Mouse (Mus musculus) forebrain, embryonic 13.5 days (tissue): ENCODE data around the gene Gas1. TPM values are rescaled to one million over a fixed set of nuclear protein-coding genes. Genes with fewer than 3 reads are reported as not detected.

Experiments used
- ATAC-seq: fragments of 200-750 bp; cut with Nextera tagmentation; 2 replicates; pipeline ENCODE4 v1.8.0; 2017
- H3K27ac ChIP-seq: fragments of 300-500 bp; sonication (generic); 2 replicates; pipeline ENCODE4 v1.5.1; 2015; ENCODE audit warnings: inconsistent platforms, mild to moderate bottlenecking, moderate library complexity
- H3K27me3 ChIP-seq: fragments of 300-500 bp; sonication (generic); 2 replicates; pipeline ENCODE4 v1.6.1; 2015; ENCODE audit warnings: mild to moderate bottlenecking, inconsistent platforms
- H3K36me3 ChIP-seq: fragments of 300-500 bp; sonication (generic); 2 replicates; pipeline ENCODE4 v1.6.1; 2015; ENCODE audit warnings: mild to moderate bottlenecking, inconsistent platforms; ENCODE audit not compliant: poor library complexity, severe bottlenecking
- H3K4me1 ChIP-seq: fragments of 300-500 bp; sonication (generic); 2 replicates; pipeline ENCODE4 v1.6.1; 2015; ENCODE audit warnings: inconsistent platforms
- H3K4me2 ChIP-seq: fragments of 300-500 bp; sonication (generic); 2 replicates; pipeline ENCODE4 v1.6.1; 2015; ENCODE audit warnings: inconsistent platforms, mild to moderate bottlenecking, moderate library complexity
- H3K4me3 ChIP-seq: fragments of 300-500 bp; sonication (generic); 2 replicates; pipeline ENCODE4 v1.5.1; 2015; ENCODE audit warnings: mild to moderate bottlenecking, inconsistent platforms
- H3K9ac ChIP-seq: fragments of 300-500 bp; sonication (generic); 2 replicates; pipeline ENCODE4 v1.6.1; 2015; ENCODE audit warnings: mild to moderate bottlenecking, inconsistent platforms
- H3K9me3 ChIP-seq: fragments of 300-500 bp; sonication (generic); replicated peaks from 2 replicates; pipeline ENCODE4 v1.6.1; 2016; ENCODE audit warnings: inconsistent platforms
- WGBS: fragments of 180-500 bp; shearing (Covaris S2); methylation state at CpG from one replicate; pipeline ENCODE4 v1.1.7; 2015; 5-methylcytosine and 5-hydroxymethylcytosine counted together
- polyA plus RNA-seq: library from polyadenylated mRNA; unstranded; fragments of >200 nt; fragmentation: Nextera tagmentation; extraction: Ambion mirVana; gene quantifications from 2 replicates; pipeline ENCODE4 v1.2.1, GENCODE M21; 2015

Gas1 gene
- 47.8 and 51.6 TPM in 2 replicates for polyA plus RNA-seq

DNA sequence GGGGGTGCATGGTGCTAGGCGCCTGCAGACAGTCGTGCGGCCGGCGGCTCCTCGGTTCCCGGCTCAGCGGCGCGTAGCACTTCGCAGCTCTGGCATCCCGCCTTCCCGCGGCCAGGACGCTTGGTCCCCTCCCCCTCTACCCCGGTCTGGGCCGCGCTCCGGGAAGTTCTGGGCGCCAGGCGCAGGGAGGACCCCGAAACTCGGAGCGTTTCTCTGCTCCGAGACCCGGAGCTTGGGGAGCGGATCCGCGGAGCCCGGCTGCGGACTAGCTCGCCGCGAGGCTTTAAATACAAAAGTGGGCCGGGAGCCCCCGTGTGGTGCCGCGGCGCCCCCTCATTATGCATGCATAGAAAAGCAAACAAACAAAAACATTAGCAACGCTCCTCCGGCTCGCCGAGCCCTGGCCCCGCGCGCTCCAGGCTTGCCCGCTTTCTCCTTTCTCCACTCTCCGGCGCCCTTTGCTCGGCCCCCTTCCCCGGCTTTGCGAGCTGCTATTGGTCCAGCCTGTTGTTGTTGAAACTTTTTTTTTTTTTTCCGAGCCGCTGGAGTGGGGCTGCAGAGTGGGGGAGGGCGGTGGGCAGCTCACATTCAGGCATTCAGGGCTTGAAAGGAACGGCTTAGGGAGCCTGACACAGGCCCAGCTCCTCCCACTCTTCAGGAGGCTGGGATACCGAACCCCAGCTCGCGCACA is at the start of gene Gas1:
Gas1 (minus strand) TSS at position 260 of the 691 bp plus-strand sequence.
- peak within 1 kb of the TSS; percentile 99 for H3K27ac ChIP-seq
- WGBS, result 1% methylated on average over 58 of the region's 59 CpGs
- H3K9me3 ChIP-seq, result no peaks in the 10 kb centered on the region
- peak; percentile 89 for ATAC-seq
- H3K4me2 ChIP-seq, result peak within 1 kb of the TSS; percentile 89
- H3K4me3 ChIP-seq, result peak within 1 kb of the TSS; percentile 87
- H3K9ac ChIP-seq, result peak within 1 kb of the TSS; percentile 97
- H3K27me3 ChIP-seq, result peaks cover 5% of the 10 kb centered on the region; the same call in 1 of the 2 replicates
- H3K4me1 ChIP-seq, result peaks cover 44% of the 10 kb centered on the region
- H3K36me3 ChIP-seq, result 0 out of 2 replicates have a peak, but pooled peaks cover 8% of the 10 kb centered on the region

DNA sequence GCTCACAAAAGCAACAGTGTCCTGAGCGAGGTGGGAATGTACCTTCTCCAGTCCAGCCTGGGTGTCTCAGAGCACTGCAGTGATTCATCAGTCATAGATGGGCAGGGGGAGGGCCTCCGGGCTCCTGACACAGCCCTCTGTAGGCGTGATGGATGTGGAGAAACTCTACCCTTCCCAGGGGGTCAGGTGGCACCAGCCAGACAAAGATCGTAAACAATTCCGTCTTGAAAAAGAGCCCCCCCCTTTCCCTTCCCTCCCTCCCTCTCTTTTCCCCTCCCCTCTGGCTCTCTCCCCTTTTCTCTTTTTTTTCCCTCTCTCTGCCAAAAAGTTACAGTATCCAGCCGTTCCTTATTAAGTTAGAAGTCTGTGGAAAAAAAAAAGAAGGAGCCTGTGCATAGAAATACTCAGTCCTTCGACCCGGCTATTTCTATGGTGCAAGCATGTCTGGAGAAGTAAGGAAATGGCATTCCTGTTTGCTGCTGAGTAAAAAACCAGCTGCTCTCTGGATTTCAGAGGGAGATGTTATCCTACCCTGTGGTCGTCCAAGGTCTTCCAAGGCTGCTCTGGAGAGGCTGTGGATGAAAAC is 49.2 kb upstream of the Gas1 start:
- Histone ChIP-seq H3K9me3 (0 out of 2 replicates have a peak, but pooled peaks cover 4% of the 10 kb centered on the region), H3K4me1 (0 out of 2 replicates have a peak, but pooled peaks cover 6% of the 10 kb centered on the region), H3K36me3 (no peaks in the 10 kb centered on the region), H3K4me2 (no peak overlapping the region), H3K4me3 (no peak overlapping the region), H3K27me3 (no peaks in the 10 kb centered on the region), H3K9ac (no peak overlapping the region), H3K27ac (no peak overlapping the region)
- ATAC-seq, result no peak
- WGBS, result 37% methylated on average over 9 of the region's 9 CpGs

DNA sequence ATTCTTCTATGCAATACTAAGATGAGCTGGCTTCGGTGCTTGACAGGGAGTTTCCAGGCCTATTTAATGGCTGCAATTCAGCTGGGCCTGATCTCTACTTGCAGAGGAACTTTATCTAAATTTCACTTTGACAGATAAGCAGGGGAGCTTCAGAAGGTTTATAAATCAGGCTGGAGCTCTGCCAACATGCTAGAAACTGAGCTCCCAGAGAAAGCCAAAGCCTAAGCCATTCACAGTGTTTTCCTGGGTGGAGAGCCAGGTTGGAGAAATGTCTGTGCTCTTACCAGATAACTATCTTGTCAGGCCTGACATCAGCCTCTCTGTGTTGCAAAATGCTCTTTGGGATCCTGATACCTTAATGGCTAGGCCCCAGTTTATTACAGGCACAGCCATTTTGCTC is 48.6 kb upstream of the Gas1 start:
- Histone ChIP-seq H3K9me3 (0 out of 2 replicates have a peak, but pooled peaks cover 4% of the 10 kb centered on the region), H3K36me3 (no peaks in the 10 kb centered on the region), H3K4me2 (no peak overlapping the region), H3K27ac (no peak overlapping the region), H3K9ac (no peak overlapping the region), H3K27me3 (no peaks in the 10 kb centered on the region), H3K4me1 (0 out of 2 replicates have a peak, but pooled peaks cover 6% of the 10 kb centered on the region), H3K4me3 (no peak overlapping the region)
- ATAC-seq, result no peak
- WGBS, result 92% methylated on average over 1 of the region's 1 CpGs

DNA sequence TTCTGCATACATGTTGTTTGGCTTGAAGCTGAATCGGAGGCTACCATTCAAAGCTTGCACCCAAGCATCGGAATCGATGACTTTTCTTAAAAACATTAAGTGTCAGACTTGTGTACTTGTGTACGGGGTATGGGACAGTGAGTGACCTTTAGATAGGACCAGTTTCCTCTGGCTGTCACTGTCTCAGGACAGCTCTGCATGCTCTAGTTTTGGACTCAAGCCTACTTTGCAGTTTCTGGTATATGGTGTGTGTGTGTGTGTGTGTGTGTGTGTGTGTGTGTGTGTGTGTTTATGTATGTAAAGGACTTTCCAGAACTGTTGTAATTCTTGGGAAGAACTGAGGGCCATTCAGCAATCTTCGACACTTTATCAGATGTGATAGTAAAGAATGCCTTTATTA is 48.1 kb upstream of the Gas1 start:
- Histone ChIP-seq H3K9me3 (0 out of 2 replicates have a peak, but pooled peaks cover 4% of the 10 kb centered on the region), H3K4me2 (no peak overlapping the region), H3K4me1 (0 out of 2 replicates have a peak, but pooled peaks cover 6% of the 10 kb centered on the region), H3K27ac (no peak overlapping the region), H3K27me3 (no peaks in the 10 kb centered on the region), H3K4me3 (no peak overlapping the region), H3K36me3 (no peaks in the 10 kb centered on the region), H3K9ac (no peak overlapping the region)
- 89% methylated on average over 5 of the region's 5 CpGs for WGBS
- ATAC-seq, result no peak

DNA sequence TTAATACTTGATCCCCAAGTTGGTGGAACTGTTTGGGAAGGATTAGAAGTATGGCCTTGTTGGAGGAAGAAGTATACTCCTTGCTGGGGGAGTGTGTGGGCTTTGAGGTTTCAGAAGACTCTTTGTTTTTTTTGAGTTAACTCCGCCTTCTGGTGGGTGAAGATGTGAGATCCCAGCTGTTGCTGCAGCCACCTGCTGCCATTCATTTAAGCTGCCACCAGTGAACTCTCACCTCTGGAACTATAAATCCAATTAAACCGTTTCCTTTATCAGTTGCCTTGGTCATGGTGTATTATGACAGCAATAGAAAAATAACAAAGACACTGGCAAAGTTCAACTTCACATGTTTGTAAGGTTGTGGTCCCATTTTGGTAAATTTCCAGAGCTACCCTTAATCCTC is 46.6 kb upstream of the Gas1 start:
- H3K27me3 ChIP-seq, result no peaks in the 10 kb centered on the region
- no peak for ATAC-seq

DNA sequence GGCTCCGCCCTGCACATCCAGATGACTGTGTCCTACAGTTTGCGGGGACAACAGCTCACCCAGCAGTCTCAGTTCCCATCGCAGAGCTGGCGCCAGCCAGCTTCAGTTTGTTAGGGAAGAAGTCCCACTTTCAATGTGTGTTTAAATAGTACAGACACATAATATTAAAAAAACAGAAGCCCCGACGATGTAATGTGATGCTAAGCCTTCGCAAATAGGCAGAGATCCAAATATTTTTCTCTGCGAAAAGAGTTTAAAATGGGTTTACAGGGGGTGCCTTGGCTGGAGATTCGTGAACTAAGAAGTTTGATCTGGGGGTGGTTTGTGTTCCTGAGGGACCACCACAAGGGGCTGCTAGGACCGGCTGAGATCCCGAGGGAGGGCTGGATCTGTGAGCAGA is 45.2 kb upstream of the Gas1 start:
- Histone ChIP-seq H3K27ac (no peak overlapping the region), H3K27me3 (no peaks in the 10 kb centered on the region), H3K4me3 (no peak overlapping the region), H3K9me3 (0 out of 2 replicates have a peak, but pooled peaks cover 4% of the 10 kb centered on the region), H3K9ac (no peak overlapping the region), H3K36me3 (no peaks in the 10 kb centered on the region), H3K4me1 (0 out of 2 replicates have a peak, but pooled peaks cover 6% of the 10 kb centered on the region), H3K4me2 (no peak overlapping the region)
- ATAC-seq, result no peak
- 91% methylated on average over 11 of the region's 11 CpGs for WGBS

More for the DNA sequence above, 46.6 kb upstream of the Gas1 start:
- 0 out of 2 replicates have a peak, but pooled peaks cover 4% of the 10 kb centered on the region for H3K9me3 ChIP-seq
- no peak overlapping the region for H3K27ac ChIP-seq
- no peaks in the 10 kb centered on the region for H3K36me3 ChIP-seq
- H3K4me1 ChIP-seq, result 0 out of 2 replicates have a peak, but pooled peaks cover 6% of the 10 kb centered on the region
- no peak overlapping the region for H3K9ac ChIP-seq
- WGBS, result 86% methylated on average over 2 of the region's 2 CpGs
- no peak overlapping the region for H3K4me3 ChIP-seq
- no peak overlapping the region for H3K4me2 ChIP-seq

DNA sequence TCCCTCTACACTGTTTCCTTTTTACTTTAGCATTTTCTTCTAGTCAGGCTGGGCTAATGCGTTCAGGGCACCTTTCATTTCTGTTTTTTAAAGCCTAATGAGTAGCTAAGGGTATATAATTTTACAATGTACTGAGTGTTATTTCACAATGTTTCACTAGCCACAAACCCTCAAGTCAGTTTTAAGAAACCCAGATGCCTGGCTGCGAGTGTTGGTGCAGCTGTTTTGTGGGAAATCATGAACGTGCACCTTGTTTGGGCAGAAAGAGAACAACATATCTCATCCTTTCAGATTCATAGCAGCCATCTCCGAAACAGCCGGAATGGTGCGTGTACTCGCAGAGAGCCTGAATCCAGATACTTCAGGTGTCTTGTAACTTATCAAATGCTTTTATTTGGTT is 36.7 kb upstream of the Gas1 start:
- no peak overlapping the region for H3K4me2 ChIP-seq
- no peaks in the 10 kb centered on the region for H3K4me1 ChIP-seq
- no peaks in the 10 kb centered on the region for H3K9me3 ChIP-seq
- no peak overlapping the region for H3K9ac ChIP-seq
- no peak overlapping the region for H3K27ac ChIP-seq
- no peaks in the 10 kb centered on the region for H3K27me3 ChIP-seq
- 92% methylated on average over 7 of the region's 7 CpGs for WGBS
- ATAC-seq, result no peak
- H3K4me3 ChIP-seq, result no peak overlapping the region
- H3K36me3 ChIP-seq, result no peaks in the 10 kb centered on the region

DNA sequence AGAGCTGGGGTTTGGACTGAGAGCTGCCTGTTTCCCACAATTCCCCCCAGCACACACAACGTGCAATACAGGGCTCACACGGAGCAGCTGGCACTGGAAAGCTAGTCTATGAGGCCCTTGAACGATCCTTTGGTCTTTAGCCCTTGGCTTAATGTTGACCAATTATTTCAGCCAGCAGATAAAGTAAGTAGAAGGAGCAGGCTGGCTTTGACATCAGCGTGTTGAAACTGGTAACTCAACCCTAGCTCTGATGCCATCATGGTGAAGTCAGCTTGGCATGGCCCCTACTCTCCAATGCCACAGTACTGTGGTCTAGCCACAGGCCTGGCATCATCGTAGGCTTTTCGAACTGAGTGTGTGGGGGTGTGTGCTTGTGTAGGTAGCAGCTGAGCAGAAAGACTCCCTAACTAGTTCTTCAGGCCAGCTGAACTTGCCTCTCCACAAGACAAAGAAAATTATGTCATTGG is 30.0 kb upstream of the Gas1 start:
- H3K9ac ChIP-seq, result no peak overlapping the region
- H3K36me3 ChIP-seq, result no peaks in the 10 kb centered on the region
- no peak overlapping the region for H3K4me3 ChIP-seq
- H3K4me2 ChIP-seq, result no peak overlapping the region
- no peaks in the 10 kb centered on the region for H3K9me3 ChIP-seq
- no peak for ATAC-seq
- WGBS, result 88% methylated on average over 6 of the region's 6 CpGs
- no peaks in the 10 kb centered on the region for H3K4me1 ChIP-seq
- H3K27me3 ChIP-seq, result no peaks in the 10 kb centered on the region
- H3K27ac ChIP-seq, result no peak overlapping the region

DNA sequence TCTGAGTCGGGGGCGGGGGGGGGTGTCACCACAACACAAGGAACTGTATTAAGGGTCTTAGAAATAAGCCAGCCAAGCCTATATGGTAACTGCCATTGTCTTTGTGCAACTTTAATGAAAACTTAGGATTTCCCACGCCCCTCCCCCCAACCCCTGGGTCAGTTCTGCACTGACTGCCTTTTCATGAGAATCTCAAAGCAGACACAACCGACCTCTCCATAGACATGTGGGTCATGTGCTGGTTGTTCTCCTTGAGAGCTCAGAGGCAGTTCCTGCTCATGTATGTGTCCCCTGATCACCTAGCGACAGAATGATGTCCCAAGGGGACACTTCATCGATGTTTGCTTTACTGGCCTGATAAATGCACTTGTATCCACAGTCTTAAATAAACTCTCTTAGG is 27.6 kb upstream of the Gas1 start:
- WGBS, result 87% methylated on average over 6 of the region's 6 CpGs
- no peak overlapping the region for H3K9ac ChIP-seq
- H3K9me3 ChIP-seq, result no peaks in the 10 kb centered on the region
- no peak overlapping the region for H3K4me3 ChIP-seq
- H3K27me3 ChIP-seq, result no peaks in the 10 kb centered on the region
- H3K27ac ChIP-seq, result no peak overlapping the region
- no peaks in the 10 kb centered on the region for H3K4me1 ChIP-seq
- no peak overlapping the region for H3K4me2 ChIP-seq
- no peak for ATAC-seq
- H3K36me3 ChIP-seq, result no peaks in the 10 kb centered on the region

DNA sequence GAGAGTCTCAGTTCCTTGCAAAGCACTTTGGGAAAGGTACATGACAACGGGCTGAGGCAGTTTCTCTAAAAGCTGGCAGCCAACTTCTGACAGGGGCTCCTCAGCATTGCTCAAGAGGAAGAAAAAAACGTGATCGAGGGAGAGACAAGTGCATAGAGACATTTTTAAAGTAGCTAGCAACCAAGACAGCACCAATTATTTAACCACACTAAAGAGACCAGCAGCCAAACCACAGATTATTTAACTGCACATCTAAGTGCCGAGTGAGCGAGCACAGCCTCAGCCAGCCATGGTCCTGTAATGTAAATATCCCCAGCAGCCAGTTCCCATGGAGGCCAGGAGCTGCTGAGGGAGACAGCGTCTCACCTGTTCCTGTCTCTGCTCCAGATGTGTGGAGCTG is 16.1 kb upstream of the Gas1 start:
- H3K27ac ChIP-seq, result no peak overlapping the region
- H3K9me3 ChIP-seq, result no peaks in the 10 kb centered on the region
- H3K4me3 ChIP-seq, result no peak overlapping the region
- WGBS, result 75% methylated on average over 6 of the region's 6 CpGs
- no peaks in the 10 kb centered on the region for H3K4me1 ChIP-seq
- ATAC-seq, result no peak
- no peak overlapping the region for H3K4me2 ChIP-seq
- no peaks in the 10 kb centered on the region for H3K36me3 ChIP-seq
- H3K27me3 ChIP-seq, result no peaks in the 10 kb centered on the region
- no peak overlapping the region for H3K9ac ChIP-seq

DNA sequence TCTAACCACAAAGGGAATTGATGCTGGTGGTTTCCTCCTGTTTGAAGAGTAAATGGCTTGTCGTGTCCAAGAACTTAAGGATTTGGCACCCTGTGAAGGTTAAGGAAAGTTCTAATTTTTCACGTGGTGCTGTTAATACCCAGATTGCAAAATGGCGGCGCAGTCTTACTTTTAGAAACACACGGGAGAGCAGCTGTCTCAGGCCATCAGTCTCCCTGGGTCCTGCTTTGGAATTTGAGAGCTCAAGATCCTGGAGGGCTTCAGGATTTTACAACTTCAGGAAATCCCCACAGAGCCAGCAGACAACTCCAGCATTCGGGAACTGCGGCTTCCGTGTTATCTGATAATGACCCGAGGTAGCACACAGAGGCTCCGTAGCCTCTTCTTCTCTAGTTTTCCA is 12.8 kb upstream of the Gas1 start:
- Histone ChIP-seq H3K4me3 (no peak overlapping the region), H3K27me3 (no peaks in the 10 kb centered on the region), H3K9me3 (no peaks in the 10 kb centered on the region), H3K4me1 (no peaks in the 10 kb centered on the region), H3K9ac (no peak overlapping the region), H3K4me2 (no peak overlapping the region), H3K36me3 (no peaks in the 10 kb centered on the region), H3K27ac (no peak overlapping the region)
- no peak for ATAC-seq
- 87% methylated on average over 10 of the region's 10 CpGs for WGBS

DNA sequence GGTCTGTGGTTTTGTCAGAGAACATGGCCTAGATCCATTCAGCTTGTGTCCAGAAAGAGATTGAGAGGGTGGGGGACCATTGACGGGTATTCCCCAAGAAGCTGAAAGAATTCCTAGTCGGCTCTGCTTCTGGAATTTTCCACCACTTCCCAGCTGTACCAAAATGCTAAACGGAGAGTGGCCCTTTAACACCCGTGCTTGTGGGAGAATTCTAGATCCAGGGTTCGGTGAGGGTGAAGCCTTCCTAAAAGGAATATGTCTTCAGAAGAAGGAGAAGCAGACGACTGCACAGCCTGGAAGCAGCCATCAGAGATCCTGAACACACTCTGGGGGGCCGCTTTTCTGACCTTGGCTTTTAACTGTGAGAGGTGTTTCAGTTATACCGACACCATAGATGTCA is 11.8 kb upstream of the Gas1 start:
- no peak overlapping the region for H3K4me2 ChIP-seq
- H3K36me3 ChIP-seq, result no peaks in the 10 kb centered on the region
- 83% methylated on average over 8 of the region's 8 CpGs for WGBS
- ATAC-seq, result no peak
- no peak overlapping the region for H3K9ac ChIP-seq
- H3K4me3 ChIP-seq, result no peak overlapping the region
- no peak overlapping the region for H3K27ac ChIP-seq
- H3K27me3 ChIP-seq, result no peaks in the 10 kb centered on the region
- no peaks in the 10 kb centered on the region for H3K4me1 ChIP-seq
- H3K9me3 ChIP-seq, result no peaks in the 10 kb centered on the region; the same call in 1 of the 2 replicates
